In genomic region chr6:142797996-142798395, GRCm38 (mm10) we compare ENCODE assay signal across 17 mouse cellular contexts. TPM values are rescaled to one million over a fixed set of nuclear protein-coding genes. Genes with fewer than 3 reads are reported as not detected.
"Had no signal": no experiment of that assay in that cellular context is flagged by ENCODE, and none has a peak within 500 bp of the region (broad histone marks: within the 10 kb centered on the region; RNA-seq: fewer than 3 reads in every experiment).

No protein-coding gene starts in this region.

- H3K4me3 ChIP-seq: lung, embryonic 15.5 days; megakaryocyte, embryonic 14.5 days; midbrain, embryonic 13.5 days; midbrain, embryonic 15.5 days; neural tube, embryonic 12.5 days; stomach, embryonic 15.5 days had no signal

- H3K4me1 ChIP-seq: stomach, embryonic 15.5 days had no signal

- DNase-seq: lung, adult 18-20 months; lung, postnatal 14 days; lung, postnatal 36 days; right cerebral cortex, postnatal 14 days; thymus, adult 2 months; thymus, postnatal 14 days; thymus, postnatal 36 days had no signal

RNA-seq across cellular contexts. Expression of gene Sult6b2, which starts 6.3 kb away (rescaled TPM):
- polyA plus RNA-seq: lung, embryonic 15.5 days; lung, postnatal 0 days; macrophage; spleen, adult 2 months; stomach, postnatal 0 days had no signal
